Mouse (Mus musculus) thymus, postnatal 10 days (tissue): ENCODE data around the gene Adamtsl1.

Experiments used
- DNase-seq, 2 experiments: peaks; one replicate each; pipeline ENCODE4 v3.0.0; 2021; ENCODE audit warnings: low spot score in 2 of 2

The Adamtsl1 gene

DNA sequence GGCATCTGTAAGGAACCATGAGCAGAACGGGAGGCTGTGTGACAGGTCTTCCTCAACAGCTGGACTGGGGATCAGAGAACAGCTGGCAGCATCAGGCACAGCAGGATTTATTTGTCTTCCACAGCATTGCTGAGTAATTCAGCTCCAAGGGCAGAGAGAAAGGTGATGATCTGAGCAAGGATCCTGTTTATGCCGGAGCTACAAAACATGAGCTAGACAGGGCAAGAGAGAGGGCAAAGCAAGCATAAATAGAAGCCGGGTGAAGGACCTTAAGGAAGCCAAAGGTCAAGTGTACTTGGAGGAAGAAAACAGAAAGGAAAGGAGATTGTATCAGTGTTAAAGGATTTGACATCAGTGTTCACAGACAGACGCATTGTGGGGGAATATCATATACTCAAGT, 158.3 kb downstream of the Adamtsl1 start:
- DNase-seq, result no peak

DNA sequence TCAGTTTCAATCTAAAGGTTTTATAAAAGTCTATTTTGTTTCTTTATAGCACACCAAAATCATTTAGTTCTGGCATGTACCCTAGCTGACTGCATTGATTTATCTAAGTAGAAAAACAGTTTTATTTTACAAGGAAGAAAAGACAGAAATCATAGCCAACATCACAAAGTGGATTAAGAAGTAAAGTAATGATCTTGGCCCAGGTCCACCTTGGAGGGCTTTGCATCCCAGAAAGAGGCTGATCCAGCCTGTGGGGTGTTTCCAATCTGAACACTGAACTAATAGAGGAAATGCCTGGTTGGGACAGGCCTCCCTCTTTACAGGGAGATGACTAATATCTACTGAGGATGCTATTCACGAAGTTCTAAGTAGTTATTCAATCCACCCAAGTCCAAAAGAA, 163.6 kb downstream of the Adamtsl1 start:
- DNase-seq, result no peak

GRCm38 (mm10) chr4:85686160-85686559, 172.2 kb downstream of the Adamtsl1 start:
- DNase-seq, result no peak

- no peak for DNase-seq
Measured at GRCm38 (mm10) chr4:85695237-85695636, 181.3 kb downstream of the Adamtsl1 start.

- DNase-seq, result no peak
Measured at GRCm38 (mm10) chr4:85707352-85708057, 193.5 kb downstream of the Adamtsl1 start.

DNA sequence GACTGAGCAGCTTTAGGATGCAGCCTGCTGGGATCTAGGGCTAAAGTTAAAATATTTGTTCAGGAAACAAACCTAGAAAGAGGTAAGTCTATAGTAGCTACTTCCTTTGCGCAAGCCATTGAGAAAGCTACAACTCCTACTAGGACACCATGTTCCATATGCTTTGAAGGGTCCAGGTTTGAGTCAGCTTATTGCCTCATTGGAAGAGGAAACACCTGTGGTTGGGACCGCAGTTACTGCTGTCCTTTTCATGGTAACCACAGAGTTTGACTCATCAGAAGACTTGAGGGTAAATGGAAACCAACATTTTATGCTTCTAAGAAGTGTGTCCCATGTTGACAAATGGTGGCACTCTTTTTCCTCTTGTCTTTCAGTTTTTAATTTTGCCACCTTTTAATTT, 195.7 kb downstream of the Adamtsl1 start:
- DNase-seq, result no peak

DNA sequence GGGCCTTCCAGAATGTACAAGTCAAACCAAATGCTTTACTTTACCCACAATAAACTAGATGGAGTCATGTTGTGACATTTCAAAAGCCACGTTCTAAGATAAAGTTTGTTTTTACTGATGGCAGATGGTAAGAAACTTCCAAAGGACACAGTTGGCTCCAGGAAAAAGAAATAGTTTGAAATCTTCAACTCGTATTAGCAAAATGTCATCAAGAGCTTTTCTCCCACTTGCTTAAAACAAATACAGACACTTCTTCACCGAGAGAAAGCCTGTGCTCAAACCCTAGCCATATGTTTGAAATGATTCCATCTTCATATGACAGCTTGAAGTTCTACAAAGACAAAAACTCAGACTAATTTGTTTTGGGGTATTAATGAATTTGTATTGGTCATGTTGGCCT, 211.0 kb downstream of the Adamtsl1 start:
- no peak for DNase-seq

GRCm38 (mm10) chr4:85727731-85728130, 213.8 kb downstream of the Adamtsl1 start:
- DNase-seq, result no peak

DNA sequence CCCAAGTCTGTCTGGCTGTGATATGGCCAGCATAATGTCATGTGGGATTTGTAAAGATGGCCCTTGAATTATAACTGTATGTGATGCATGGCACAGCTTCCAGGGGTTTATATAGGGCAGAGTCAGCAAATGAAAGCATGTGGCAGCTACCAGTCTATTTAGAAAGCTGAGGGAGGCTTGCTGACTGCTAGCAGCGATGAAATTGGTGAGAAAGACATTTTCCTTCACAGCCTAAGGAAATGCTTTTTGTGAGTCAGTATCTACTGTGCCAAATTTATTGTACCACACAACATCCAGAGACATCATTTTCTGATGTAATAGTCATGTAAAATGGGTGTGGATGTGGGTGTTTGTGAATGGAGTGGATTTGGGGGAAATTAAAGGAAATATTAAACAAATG, 214.4 kb downstream of the Adamtsl1 start:
- DNase-seq, result no peak

DNA sequence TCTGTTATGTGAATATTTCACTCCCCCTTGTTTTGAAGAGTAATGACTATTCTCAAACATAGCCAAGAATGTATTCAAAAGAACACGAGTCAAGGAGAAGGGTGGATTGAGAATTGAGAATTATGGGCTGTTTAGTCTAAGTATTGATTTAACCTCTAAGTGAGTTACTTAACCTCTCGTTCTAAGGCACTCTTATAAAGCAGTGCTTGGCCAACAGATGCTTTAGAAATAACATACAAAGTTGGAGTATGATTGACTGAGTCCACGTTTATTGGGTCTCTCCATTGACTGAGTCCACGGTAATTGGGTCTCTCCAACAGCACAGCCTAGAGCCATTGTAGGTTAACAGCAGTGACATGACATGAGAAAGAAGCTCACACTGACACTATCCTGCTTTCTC, 226.5 kb downstream of the Adamtsl1 start:
- no peak for DNase-seq

GRCm38 (mm10) chr4:85741825-85742391, 227.9 kb downstream of the Adamtsl1 start:
- DNase-seq, result no peak

DNA sequence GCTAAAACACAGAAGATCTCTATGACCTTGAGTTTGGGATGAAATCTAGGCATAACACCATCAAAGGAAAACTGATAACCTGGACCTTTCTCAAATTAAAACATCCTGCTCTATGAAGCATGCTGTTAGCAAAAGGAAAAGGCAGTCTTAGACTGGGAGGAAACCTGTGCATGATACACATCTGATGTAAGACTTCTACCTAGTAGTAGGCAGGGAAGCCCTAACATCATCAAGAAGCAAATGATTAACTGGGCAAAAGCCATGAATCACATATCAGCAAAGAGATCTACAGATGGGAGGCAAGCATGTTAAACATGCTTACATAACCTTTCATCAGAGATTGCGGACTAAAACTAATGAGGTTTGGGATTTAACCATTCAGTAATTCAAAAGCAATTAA, 229.5 kb downstream of the Adamtsl1 start:
- no peak for DNase-seq

DNA sequence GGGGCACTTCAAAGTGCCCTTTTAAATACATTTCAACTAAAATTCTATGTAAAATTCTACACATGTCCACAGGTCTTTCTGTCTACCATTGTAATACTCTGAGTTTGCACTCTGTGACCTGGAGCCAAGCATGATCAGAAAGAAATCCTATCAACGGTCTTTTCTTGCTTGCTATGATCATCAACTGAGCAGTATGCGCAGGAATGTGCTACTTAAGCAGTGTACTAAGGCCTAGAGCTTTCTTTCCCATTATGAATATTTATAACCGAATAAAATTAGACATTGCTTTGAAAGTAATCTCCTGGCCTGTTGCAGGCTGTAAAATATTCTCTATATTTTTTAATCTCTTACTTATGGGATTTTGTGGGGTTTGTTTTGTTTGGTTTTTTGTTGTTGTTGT, 248.7 kb downstream of the Adamtsl1 start:
- DNase-seq, result no peak

DNA sequence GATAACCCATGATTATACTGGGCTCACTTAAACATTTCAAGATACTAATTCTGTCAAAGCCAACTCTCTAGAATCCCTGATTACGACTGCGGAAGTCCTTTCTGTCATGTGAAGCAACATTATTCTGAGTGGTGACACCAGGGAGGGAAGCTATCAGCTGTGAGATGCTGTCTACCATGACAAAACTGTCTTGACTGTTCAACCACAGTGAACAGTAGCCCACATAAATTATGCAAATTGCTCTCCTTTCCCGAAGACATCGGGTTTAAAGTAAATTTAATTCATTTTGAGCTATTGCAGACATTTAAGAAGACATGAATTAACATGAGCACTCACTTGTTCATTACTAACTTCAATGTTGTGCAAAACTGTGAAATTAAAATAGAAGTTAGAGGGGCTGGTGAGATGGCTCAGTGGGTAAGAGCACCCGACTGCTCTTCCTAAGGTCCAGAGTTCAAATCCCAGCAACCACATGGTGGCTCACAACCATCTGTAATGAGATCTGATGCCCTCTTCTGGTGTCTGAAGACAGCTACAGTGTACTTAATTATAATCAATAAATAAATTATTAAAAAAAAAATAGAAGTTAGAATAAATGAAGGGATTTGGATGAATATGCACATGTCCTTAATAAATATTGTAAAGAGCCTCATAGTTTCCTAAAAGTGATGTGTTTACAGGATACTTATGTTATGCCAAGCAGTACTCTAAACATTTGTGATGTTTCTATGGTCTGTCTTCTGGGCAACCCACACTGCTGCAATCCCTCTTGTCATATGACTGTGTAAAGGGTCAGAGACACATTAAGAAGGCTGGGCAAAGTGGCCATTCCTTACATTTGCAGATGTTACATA, 249.4 kb downstream of the Adamtsl1 start:
- DNase-seq, result no peak

DNA sequence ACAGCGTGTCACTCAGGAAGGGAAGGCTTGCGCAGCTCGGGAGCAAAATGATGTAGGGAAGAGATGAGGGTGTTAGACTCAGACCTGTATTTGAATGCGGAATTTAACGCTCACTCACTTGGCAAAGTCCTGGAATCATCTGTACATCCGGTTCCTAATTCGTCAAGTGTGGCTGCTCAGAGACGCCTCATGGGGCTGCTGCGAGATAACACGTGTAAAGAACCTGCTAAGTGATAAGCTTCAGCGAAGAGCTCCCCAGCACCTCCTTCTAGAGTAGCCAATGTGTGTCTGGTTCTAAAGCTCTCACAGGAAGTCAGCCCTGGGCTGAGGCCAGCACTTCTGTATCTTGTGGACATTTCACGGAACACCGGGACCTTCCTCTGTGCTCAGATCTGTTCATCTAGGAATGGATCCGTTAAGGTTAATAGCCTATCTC, 250.1 kb downstream of the Adamtsl1 start:
- no peak for DNase-seq

DNA sequence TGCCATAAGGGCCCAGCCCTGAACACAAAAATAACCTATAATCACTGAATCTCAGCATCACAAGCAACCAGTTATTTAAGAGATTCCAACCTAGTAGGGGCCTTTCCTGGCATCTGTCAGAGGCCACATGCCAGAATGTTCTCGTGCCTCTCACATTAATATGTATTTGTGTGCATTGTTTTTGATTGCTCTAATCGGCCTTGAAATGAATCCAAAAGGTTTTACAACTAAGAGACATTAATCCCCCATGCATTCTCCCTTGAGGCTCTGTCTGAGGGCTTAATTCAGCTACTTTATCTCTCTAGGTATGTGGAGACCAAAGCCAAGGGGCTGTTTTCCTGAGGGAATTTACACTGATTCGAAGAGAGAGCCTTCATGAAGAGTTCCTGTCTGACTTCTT, 250.5 kb downstream of the Adamtsl1 start:
- DNase-seq, result no peak

- no peak for DNase-seq
Measured at GRCm38 (mm10) chr4:85767666-85768065, 253.7 kb downstream of the Adamtsl1 start.

DNA sequence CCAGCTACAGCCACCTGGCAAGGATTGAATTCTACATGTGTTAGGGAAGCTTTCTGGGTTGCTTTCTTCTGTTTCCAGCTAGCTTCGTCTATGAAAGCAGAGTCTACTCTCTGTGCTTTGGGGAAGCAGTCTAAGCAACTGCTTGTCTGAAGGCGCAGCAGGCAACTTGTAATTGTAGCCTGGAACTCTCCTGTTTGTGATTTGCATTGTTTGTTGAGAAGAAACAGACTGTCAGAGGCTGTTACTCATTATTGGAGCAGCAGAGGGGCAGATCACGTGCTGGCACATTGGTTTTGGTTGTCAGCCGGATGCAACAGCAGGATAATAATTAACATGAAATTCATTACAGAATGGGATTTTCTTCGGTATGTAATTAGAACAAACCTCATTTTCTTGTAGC, 254.1 kb downstream of the Adamtsl1 start:
- DNase-seq, result no peak

DNA sequence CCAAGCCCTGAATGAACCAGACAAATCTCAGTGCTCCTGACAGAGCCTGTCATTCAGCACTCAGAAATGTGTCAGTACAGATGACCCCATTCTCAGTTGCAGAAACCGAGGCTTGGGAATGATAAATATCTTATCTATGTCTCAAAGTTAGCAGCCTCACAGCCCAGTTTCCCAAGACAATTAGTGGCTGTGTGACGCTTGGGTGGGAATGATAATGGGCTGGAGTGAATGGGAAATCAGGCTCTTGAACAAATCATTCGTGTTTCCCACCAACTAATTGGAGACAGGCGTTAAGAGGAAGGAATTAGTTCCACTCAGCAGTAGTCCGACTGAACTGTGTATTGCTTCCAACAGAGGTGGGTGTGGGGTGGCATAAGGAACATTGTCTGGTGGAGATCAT, 268.5 kb downstream of the Adamtsl1 start:
- no peak for DNase-seq

DNA sequence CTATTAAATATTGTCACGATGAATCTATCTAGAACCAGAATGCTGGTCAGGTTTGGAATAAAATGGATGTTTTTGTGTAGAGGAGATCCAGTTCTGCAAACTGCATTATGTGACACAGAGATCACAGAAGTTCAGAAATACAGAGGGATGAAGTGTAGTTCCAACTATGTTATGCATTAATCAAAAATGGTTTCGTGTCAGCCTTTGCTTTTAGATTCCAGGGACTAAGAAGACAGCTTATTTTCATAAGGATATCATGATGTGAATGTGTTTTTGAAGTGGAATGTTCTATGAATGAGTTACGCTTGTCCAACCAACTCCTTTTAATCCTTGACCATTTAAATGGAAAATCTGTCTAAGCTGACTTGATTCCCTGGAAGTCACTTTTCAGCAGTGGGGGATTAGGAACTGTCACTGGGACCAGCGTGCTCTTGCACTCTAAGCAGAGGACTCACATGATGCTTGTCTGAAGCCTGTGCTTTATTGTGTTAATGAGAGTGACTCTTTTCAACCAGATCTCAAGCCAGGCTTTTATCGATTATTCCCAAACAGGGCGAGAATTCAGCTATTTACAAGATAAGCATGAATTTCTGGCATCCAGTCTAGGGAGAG, 269.9 kb downstream of the Adamtsl1 start:
- DNase-seq, result no peak

DNA sequence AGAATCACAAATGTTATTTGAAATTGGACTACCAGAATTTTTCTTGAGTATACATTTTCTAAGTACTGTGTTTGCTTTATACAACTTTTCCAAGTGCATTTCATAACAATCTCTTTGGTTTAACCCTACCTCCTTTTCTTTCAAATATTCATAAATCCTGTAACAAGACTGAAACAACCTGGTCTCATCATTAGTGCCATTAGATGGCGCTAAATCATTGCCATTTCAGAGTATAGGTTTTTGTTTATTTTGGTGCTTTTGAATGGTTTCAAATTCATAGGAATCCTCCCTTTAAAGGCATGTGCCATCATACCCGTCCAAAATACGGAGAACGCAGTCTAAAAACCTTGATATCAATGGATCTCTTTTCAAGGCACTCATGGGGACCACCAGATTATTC, 270.5 kb downstream of the Adamtsl1 start:
- no peak for DNase-seq

GRCm38 (mm10) chr4:85790226-85790625, 276.3 kb downstream of the Adamtsl1 start:
- DNase-seq, result no peak
